Mouse (Mus musculus) pancreas, adult 10 weeks (tissue): Measurements from ENCODE around the gene Txndc12. TPM values are rescaled to one million over a fixed set of nuclear protein-coding genes. Genes with fewer than 3 reads are reported as not detected.

Source experiments
- polyA plus RNA-seq: library from polyadenylated mRNA; stranded (reverse); fragments of 350-450 nt; fragmentation: Illumina TruSeq; extraction: RNeasy Lipid Tissue Mini Kit (QIAGEN cat#74804); gene quantifications from one replicate; pipeline ENCODE4 v1.2.3, GENCODE M21; 2015; ENCODE audit warnings: low read depth, low replicate concordance; ENCODE audit not compliant: insufficient read depth

Txndc12 gene
- polyA plus RNA-seq = 11.9 TPM

DNA sequence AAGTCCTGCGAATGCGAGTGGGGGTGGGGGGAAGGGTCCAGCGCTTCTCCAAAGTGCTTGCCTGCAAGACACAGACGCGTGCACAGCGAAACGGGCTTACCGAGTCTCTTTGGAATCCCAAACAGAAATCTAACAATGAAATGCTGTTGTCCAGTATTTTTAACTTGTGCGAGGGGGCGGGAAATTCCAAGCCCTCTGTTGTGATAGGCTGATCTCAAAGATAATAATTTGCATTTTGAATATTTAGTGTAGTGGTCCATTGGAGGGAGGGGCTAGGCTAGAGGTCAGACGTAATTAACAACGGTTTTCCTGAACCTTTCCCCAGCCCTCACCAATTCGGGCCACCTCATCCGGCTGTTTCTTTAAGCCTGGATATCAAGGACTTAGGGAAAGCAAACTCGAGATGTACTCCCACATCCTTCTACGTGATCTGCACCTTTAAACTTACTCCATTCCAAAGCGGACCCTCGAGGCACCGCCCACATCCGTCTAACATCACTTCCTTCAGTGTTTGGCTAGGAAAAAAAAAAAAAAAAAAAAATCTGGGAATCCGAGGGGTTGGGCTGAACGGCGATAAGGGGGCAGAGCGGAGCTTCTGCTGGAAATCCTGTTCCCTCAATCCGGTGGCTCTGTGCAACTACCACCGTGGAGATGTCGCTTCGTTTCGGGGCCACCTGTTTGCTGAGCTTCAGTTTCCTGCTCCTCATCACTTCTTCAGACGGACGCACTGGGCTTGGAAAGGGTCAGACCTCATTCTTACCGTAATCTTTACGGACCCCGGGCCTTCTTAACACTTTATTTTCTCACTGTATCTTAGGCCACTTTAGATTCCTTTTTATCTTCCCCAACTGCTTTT, at the start of gene Txndc12:
TSS of gene Txndc12 (plus strand) at position 487 of the 856 bp plus-strand sequence.

DNA sequence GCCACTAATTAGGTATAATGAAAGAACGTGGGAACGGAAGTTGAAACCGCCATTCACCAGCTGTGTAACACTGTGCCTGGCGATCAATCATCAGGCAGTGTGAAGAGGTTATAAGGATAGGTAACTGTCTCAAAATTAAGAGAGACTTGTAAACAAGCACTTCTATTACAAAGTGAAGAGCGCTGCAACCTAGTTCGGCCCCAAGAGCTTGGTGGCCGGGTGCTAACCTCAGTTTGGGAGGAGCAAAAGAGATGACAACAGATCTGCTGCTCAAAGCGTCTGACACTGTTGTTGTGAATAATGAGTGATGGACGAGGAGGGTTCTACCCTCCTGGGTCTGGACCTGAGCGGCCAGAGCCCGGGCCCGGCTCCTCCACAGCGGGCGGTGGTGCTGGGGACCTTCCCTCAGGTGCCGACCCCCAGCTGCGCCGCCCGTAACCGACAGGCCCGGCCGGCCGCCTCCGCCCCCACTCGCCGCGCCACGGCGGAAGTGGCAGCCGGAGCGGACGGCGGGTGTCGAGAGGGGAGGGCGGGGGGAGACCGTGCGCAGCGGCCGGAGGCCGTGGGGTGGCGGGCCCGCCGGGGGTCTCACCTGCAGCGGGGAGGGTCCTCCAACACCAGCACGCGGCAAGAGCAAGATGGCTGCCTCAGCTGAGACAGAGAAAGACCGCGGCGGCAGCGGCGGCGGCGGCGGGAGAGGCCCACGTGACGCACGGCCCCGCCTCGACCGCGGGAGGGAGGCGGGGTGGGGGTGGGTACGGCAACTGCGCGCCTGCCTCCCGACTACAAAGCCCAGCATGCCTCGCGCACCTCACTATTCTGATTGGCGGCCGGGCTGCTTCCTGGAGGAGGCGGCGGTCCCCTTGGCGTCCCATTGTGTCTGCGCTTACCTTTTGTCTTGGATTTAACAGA, 1.2 kb upstream of the Txndc12 start, which contains the start of gene Btf3l4:
TSS of gene Btf3l4 (minus strand) at position 699 of the 912 bp plus-strand sequence.

DNA sequence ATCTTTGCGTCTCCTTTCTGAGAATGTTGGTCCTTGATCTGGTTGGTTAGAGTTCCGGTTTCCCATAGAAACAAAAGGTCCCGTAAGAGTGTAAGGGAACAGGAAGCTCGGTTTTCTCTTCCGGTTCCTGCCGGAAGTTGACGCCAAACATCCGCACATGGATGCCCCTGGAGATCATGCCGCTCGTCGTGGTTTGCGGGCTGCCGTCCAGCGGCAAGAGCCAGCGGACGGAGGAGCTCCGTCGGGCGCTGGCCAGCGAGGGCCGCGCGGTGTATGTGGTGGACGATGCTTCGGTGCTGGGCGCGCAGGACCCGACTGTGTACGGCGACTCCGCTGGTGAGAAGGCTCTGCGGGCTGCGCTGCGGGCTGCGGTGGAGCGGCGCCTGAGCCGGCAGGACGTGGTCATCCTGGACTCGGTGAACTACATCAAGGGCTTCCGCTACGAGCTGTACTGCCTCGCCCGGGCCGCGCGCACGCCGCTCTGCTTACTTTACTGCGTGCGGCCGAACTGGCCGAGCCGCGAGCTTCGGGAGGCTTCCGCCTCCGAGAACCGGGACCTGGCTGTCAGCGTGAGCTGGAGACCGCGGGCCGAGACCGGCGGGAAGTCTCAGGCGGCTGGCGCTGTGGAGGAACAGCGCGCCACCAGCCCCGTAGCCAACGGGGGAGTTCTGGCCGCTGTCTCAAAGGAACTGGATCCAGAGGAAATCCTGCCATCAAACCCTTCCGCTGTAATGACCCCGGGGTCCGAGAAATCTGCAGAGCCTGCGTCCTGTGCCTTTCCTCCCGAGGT, 13.5 kb downstream of the Txndc12 start, which contains the start of gene Kti12:
TSS of gene Kti12 (plus strand) at position 71 of the 790 bp plus-strand sequence.

DNA sequence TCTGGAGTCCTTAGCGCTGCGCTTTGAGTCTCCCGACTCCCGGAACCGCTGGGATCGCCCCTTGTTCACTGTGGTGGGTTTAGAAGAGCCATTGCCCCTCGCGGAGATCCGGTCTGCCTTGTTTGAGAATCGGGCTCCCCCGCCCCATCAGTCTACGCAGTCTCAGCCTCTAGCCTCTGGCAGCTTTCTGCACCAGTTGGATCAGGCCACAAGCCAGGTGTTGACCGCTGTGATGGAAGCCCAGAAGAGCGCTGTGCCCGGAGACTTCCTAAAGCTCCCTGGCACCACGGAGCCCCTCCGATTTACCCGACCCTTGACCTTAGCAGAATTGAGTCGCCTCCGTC, 14.1 kb downstream of the Txndc12 start, which contains the start of gene A730015C16Rik:
TSS of gene A730015C16Rik (minus strand) at position 115 of the 344 bp plus-strand sequence.

DNA sequence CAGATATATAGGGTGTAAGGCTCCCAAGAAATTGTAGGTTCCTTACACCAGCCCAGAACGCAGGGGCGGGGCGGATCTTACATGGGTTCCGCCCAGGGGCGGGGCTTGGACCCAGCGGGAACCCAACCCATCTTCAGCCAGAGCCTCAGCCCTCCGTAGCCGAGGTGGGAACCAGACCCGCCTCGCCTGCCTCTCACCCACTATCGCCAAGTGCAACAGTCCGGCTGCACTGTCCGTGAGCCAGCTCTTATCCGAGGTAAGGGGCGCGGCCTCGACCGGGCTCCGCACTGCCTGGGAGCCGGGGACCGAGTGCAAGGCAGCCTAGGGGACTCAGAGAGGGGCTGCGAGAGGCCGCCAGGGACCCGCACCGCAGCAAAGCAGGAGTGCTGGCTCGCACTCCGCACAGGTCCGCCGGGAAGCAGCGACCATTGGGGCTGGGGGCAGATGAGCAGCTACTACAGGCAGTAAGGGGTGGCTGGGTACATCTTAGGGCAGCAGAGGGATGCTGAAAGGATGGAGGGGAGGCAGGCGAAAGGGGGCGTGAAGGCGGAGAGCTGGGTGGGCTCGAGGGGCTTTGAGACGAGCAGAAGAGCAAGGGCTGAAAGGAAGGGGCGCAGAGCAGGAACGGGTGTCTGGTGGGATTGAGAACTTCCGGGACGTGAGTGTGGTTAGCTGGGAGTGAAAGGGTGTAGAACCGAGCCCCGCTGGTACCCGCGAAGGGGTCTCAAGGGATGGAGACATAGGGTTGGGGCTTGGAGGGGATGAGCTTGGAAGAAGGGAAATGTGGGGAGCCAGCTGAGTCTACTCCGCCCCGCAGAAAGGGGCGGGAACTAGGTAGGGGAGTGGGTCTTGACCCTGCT, 44.8 kb downstream of the Txndc12 start, which contains the start of gene Rab3b:
TSS of gene Rab3b (plus strand) at position 101 of the 860 bp plus-strand sequence.

Other genes starting within 250 kb of the Txndc12 start
- gene Cc2d1b, start 214.7 kb upstream of the Txndc12 start, polyA plus RNA-seq = 30.5 TPM
- not detected for gene 3110021N24Rik, start 115.0 kb upstream of the Txndc12 start, polyA plus RNA-seq
- gene Zfyve9, start 53.8 kb upstream of the Txndc12 start, polyA plus RNA-seq = 3.9 TPM
- 13.4 TPM for gene Btf3l4, start 987 bp upstream of the Txndc12 start, polyA plus RNA-seq
- 6.8 TPM for gene Kti12, start 13.2 kb downstream of the Txndc12 start, polyA plus RNA-seq
- not detected for gene A730015C16Rik, start 14.0 kb downstream of the Txndc12 start, polyA plus RNA-seq
- gene Rab3b, start 44.5 kb downstream of the Txndc12 start, polyA plus RNA-seq = 1.9 TPM
- 37.4 TPM for gene Nrd1, start 166.1 kb downstream of the Txndc12 start, polyA plus RNA-seq